Mouse (Mus musculus): ENCODE results near the gene Hamp2.

GRCm38 (mm10) chr7:30962862-30963261, 38.4 kb upstream of the Hamp2 start:
- no peak for TF ChIP-seq EP300 (IDR thresholded peaks at IDR 0.05; ENCODE audit: low read depth)
- TF ChIP-seq CTCF (IDR thresholded peaks at IDR 0.05; ENCODE audit: low read depth), result no peak
